Mouse (Mus musculus) neutrophil, adult 5-6 weeks (primary cell): Measurements from ENCODE around the gene Zfp982. TPM values are rescaled to one million over a fixed set of nuclear protein-coding genes. Genes with fewer than 3 reads are reported as not detected.
"Not testable (repeated sequence)": the region's sequence is repeated elsewhere in the genome, so short reads cannot be mapped to it uniquely, and the experiment has no call there.

ENCODE experiments used
- ATAC-seq: fragments of 151-379, 151-347 bp; 2 replicates; pipeline ENCODE4 v1.8.0; 2017; ENCODE audit warnings: mild to moderate bottlenecking, moderate TSS enrichment; ENCODE audit not compliant: insufficient number of reproducible peaks, poor library complexity, low FRiP score, severe bottlenecking; ENCODE audit errors: extremely low read depth
- total RNA-seq: library from RNA; stranded (forward); fragments of 200-1000 nt; gene quantifications from 2 replicates; pipeline ENCODE4 v1.2.3, GENCODE M21; 2017

Zfp982 gene
- total RNA-seq, 1 experiment from 2014 or later: not detected

DNA sequence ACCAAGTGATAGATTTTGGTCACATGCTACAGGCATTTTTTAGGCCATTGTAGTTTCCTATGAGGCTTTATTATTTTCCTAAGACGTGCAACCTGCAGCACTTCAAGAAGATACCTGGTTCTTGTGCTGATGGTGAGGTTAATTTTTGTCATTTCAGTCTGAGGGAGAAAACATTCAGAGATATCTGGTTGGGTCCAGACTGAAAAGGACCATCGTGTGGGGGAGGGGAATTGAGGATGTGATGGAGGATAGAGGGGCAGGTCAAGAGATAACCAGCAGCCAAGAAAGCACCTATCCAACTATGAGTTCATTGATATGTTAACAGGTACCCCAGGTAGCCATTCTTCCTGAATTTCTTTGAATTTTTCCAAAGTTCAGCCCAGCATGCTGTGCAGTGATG, 62.1 kb downstream of the Zfp982 start:
- not testable (repeated sequence) for ATAC-seq

DNA sequence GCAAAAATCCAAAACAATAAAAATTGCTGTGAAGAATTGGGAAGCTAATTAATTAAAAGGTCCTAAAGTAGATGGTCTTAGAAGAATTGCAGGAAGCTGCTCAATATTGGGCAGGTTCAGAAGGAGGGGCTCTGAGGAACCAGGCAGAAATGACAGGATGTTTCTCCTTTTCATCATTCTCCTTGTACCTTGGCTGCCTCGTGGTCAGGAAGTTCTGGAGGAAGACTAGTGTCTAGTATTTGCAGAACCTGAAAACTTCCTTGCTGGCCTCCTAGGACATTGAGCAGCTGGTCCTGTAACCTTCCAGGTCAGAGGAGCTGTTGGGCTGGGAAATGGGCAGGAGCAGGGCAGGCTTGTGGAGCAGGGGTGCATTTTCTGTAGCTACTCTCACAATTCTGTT, 64.7 kb downstream of the Zfp982 start:
- not testable (repeated sequence) for ATAC-seq

DNA sequence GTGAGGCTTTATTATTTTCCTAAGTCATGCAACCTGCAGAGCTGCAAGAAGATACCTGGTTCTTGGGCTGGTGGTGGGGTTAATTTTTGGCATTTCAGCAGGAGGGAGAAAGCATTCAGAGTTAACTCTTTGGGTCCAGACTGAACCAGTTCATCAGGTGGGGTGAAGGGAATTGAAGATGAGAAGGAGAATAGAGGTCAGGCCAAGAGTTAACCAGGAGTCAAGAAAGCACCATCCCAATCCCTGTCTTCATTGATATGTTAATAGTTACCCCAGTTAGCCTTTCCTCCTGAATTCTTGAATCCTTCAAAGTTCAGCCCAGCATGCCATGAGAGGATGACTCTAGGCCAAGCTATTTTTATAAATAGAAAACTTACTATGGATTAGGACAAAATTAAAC, 65.8 kb downstream of the Zfp982 start:
- not testable (repeated sequence) for ATAC-seq

DNA sequence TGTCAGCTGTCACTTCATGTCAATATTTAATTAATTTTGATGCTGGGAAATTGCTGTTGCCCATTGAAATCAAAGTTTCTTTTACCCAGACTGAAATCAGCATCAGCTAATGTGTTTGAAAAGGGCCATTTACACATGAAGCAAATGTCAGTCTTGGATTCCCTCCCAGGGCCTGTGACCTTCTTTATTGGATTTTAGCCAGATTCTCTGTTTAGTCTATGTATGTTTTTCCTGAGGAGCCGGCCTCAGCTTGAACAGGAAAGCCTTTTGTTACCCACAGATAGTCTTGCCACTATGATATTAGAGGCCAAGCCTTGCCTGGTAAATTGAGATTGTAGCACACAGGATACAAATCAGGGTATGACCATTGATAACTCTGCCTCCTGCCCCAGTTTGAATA, 66.9 kb downstream of the Zfp982 start:
- ATAC-seq: not testable (repeated sequence)

Other genes with a start within 250 kb of the Zfp982 start
- not detected in 2 replicates for gene Zfp988, start 186.7 kb upstream of the Zfp982 start, total RNA-seq
- gene Zfp978, start 131.1 kb upstream of the Zfp982 start, total RNA-seq: not detected in 2 replicates
- gene Gm16503, start 47.8 kb downstream of the Zfp982 start, total RNA-seq: 0.12 TPM in 1 of 2 replicates, not detected in the other
- gene Zfp985, start 60.9 kb downstream of the Zfp982 start, total RNA-seq: not detected in 2 replicates
- not detected in 2 replicates for gene Zfp979, start 150.1 kb downstream of the Zfp982 start, total RNA-seq
- 0.25 TPM in 1 of 2 replicates, not detected in the other for gene Zfp534, start 210.1 kb downstream of the Zfp982 start, total RNA-seq